Comparison of ENCODE assay signal across 26 mouse cellular contexts in the genomic region with DNA sequence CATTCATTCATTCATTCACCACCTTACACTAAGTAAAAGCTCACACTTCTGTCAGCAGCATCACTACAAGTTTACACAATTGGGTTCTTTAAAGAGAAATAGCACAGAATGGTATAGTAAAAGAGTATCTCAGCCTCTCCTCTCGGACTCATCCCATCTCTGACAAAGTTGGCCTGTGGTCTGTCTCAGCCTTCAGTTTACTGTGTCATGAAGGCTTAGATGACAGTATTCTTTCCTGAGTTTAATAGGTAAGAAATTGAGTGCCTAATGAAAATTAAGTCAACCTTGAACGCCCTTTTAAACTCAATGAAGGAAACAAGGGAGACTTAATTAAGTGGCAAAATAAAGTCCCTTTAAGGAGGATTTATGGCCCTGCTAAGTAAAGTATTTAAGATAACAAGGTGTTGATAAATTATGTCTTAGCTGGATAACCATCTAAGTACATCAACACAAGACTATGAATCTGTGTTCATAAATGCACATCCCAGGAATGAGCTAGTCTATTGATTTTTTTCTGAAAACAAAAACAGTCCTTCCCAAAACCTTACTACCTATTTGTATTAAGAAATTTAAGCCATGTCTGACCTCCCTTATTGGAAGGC.
"Had no signal": no experiment of that assay in that cellular context is flagged by ENCODE, and none has a peak within 500 bp of the region (broad histone marks: within the 10 kb centered on the region; RNA-seq: fewer than 3 reads in every experiment).

No protein-coding gene starts in this region.

- DNase-seq: gastrocnemius, adult 2 months; gastrocnemius, postnatal 10 days; gastrocnemius, postnatal 25 days; heart, adult 18-20 months; heart, postnatal 10 days; heart, postnatal 4 days; kidney, adult 2 months; kidney, adult 9 months; kidney, postnatal 25 days; liver; liver, embryonic 13.5 days had no signal

- ATAC-seq: hindbrain, embryonic 16.5 days; inflammation-experienced regulatory T-cells, adult 6 months; intestine, embryonic 15.5 days; intestine, postnatal 0 days had no signal

- H3K27me3 ChIP-seq: heart, embryonic 12.5 days; hindbrain, embryonic 12.5 days; intestine, embryonic 15.5 days; limb, embryonic 12.5 days; liver, embryonic 13.5 days; liver, embryonic 15.5 days had no signal

- H3K9ac ChIP-seq: heart, embryonic 12.5 days; hindbrain, embryonic 12.5 days; hindbrain, embryonic 14.5 days; intestine, embryonic 15.5 days; limb, embryonic 12.5 days; liver, embryonic 13.5 days; liver, embryonic 15.5 days had no signal

- H3K4me3 ChIP-seq: gastrocnemius, adult 2 months; heart, embryonic 10.5 days; heart, embryonic 12.5 days; hindbrain, embryonic 10.5 days; hindbrain, embryonic 12.5 days; intestine, embryonic 15.5 days; layer of hippocampus, adult 2 months; left cerebral cortex, adult 2 months; limb, embryonic 10.5 days; limb, embryonic 12.5 days; liver, embryonic 13.5 days; liver, embryonic 15.5 days had no signal

- H3K4me2 ChIP-seq: heart, embryonic 12.5 days; hindbrain, embryonic 12.5 days; hindbrain, embryonic 14.5 days; intestine, embryonic 15.5 days; limb, embryonic 12.5 days; liver, embryonic 11.5 days; liver, embryonic 13.5 days; liver, embryonic 15.5 days had no signal

- H3K4me1 ChIP-seq: liver, embryonic 15.5 days had no signal

- H3K9me3 ChIP-seq: heart, embryonic 10.5 days; hindbrain, embryonic 12.5 days; intestine, embryonic 15.5 days; limb, embryonic 10.5 days; liver, embryonic 13.5 days; liver, embryonic 15.5 days had no signal

- H3K27ac ChIP-seq: gastrocnemius, adult 2 months; heart, embryonic 10.5 days; hindbrain, embryonic 10.5 days; hindbrain, embryonic 12.5 days; hindbrain, embryonic 14.5 days; intestine, embryonic 15.5 days; layer of hippocampus, adult 2 months; left cerebral cortex, adult 2 months; limb, embryonic 10.5 days; limb, embryonic 12.5 days; liver, embryonic 13.5 days; liver, embryonic 15.5 days had no signal

- H3K36me3 ChIP-seq: heart, embryonic 10.5 days; heart, embryonic 12.5 days; hindbrain, embryonic 10.5 days; hindbrain, embryonic 12.5 days; intestine, embryonic 15.5 days; limb, embryonic 10.5 days; limb, embryonic 12.5 days; liver, embryonic 13.5 days; liver, embryonic 15.5 days had no signal
